Mouse (Mus musculus) thymus, postnatal 4 days (tissue): ENCODE measurements around the gene Dclre1b.

ENCODE experiments used
- DNase-seq: peaks from one replicate; pipeline ENCODE4 v3.0.0; 2021

Gene Dclre1b

DNA sequence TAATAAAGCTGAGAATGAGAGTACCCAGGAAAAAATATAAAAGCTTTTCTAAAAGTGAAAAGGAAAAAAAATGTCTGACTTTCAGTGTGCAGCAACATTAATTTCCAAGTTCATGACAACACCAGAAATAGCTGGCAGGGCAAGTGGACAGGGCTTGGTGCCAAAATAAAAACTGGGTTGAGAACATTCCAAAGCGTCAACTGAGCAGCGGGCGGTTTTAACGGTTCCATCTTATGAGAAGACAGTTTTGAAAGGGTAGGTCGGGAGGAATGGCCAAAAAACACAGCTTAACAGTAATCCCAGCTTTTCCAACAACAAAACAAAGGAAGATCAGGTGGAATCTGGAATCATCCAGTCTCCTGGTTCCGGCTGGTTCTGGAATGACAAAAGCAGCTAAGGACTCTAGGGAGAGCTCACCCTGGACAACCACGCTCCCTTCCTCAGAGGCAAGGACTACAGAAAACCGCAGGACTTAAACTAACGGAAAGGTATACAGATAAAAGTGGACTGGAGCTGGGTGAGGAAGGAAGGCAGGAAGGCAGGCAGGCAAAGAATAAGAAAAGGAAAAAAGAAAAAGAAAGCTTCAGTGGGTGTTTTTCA lies 37.6 kb downstream of the Dclre1b start:
- DNase-seq: no peak

DNA sequence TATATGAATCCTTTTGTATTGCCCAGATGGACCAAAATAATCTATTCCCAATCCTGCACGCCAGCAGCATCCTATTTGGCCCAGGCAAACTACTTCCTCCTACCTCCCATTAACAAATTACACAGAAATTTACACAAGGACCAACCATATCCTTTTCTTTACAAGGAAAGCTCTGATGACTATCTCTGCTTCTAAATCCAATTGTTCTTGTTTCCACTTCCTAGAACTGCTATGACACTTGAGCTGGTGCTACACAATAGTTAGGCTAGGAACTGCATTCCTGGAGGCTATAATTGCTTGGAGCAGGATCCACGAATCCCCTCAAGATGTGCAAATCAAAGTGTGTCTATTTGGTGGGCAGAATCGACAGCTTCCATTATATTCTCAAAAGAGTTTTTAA lies 42.5 kb downstream of the Dclre1b start:
- DNase-seq: no peak

DNA sequence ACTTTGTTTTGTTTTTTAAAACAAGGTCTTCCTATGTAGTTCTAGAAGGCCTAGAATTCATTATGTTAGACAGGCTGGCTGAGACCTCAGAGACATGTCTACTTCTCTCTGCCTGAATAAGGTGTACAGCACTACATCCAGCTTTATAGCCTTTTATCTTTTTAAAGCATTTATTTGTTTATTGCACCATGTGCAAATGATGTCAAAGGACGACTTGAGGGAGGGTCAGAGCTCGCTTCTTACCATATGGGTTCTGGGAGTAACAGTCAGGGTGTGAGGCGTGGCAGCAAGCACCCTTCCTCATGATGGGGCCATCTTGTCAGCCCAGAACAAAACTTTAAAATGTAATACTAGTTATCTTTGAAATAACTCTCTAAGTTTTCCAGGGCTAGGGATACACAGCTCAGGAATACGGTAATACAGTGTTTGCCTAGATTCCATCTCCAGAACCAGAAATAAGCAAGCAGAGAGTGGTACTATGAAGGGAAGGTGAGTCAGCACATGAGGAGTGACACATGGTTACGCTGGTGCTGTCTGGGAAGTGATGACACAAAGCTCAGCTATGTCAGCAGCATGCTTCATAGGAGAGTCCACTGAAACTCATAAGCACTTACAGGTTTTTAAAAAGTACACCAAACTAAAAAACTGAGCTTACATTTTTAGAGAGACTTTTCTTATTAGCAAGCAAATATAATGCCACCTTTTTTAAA lies 49.8 kb downstream of the Dclre1b start:
- DNase-seq: no peak

DNA sequence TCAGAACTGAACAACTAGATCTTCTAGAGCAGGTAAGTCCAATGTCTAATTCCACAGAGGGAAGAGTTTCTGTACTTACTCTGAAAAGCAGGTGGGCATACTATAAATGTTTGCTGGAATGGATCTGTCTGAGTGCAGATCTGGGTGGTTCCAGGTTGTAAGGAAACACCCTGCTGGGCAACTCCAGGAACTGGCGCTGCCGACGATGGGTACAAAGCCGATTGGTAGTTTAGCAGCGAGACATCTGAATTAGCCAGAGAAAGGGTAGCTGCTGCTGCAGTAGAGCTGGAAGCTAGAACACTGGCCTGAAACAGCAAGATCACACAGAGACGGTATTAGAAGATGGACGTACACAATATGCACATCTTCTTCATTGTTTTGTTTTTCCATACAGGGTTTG lies 50.8 kb downstream of the Dclre1b start:
- no peak for DNase-seq

DNA sequence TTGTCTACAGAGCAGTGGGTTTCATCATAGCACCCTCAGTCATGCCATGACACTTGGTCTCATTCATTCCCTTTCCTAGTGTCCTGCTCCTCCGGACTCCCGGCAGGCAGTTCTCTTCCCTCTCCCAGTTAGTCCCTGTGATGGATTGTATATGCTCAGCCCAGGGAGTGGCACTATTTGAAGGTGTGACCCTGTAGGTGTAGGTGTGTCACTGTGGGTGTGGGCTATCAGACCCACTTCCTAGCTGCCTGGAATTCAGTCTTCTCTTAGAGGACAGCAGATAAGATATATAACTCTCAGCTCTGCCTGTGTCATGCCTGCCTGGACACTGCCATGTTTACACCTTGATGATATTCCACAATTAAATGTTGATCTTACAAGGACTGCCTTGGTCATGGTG lies 52.3 kb downstream of the Dclre1b start:
- no peak for DNase-seq

DNA sequence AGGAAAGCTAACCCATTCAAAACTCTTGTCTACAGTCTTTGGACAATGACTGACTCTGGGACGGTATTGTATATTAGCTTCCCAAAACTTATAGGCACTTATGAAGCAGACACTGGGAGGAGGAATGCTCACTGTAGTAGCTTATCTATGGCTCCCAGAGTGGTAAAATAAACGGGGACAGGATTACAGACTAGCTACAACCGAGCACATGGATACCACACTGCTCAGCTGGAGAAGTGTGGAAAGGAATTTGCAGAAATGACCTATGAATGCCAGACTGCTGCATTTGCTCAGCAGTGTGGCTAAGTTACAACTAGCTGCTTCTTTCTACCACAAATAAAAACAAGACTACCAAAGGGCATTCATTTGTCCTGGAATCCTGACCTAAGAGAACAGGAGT lies 53.9 kb downstream of the Dclre1b start:
- DNase-seq: no peak

DNA sequence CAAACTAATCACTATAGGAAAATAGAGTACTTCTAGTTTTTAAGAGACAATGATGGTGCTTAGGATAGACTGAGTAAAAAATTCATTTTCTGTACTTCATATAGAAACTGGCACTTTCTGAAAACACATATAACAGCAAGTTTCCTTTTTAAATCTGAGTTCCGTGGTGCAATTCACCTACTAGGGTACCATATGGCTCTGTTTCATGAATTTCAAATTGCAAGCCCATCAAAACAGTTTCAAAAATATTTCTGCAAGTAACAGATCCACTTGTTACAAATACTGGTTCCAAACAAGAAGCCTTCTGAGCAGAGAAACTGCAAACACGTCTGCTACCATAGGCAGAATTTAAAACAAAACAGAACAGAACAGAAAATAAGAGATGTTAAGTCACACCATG lies 57.7 kb downstream of the Dclre1b start:
- no peak for DNase-seq
